Mouse (Mus musculus): ENCODE data around the gene Etv5.

DNA sequence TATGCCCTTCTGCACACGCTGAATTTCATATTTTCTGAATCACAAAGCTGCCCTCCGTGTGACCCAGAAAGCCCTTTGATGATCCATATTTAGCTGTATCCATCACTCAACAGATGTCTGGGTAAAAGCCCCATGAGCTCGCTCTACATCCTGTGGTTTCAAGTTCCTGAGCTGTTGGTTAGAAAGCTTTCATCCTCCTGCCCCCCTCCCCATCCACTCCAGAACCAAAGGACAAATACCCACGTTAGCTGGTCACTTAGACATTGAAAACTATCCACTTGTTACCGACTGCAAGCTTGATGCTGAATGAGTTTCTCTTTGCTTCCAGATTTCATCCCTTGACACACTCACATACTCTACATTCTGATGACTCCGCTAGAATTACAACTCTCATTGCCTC, 22.2 kb upstream of the Etv5 start:
- TF ChIP-seq CTCF (IDR thresholded peaks at IDR 0.05; ENCODE audit: insufficient read depth, low read length) (no peak), POLR2A (IDR thresholded peaks at IDR 0.05; ENCODE audit: borderline replicate concordance, extremely low read depth, low read depth, low read length) (no peak)

Data from lung, adult 2 months (tissue).